Mouse (Mus musculus) lung, postnatal 0 days (tissue): Measurements from ENCODE around the gene Gpr182.
A peak's percentile ranks its signal among the peaks of the same experiment; 100 is the strongest.

Experiments
- CTCF ChIP-seq: IDR thresholded peaks from 2 replicates; pipeline ENCODE4 v1.5.1; 2016; ENCODE audit warnings: antibody characterized with exemption, mild to moderate bottlenecking
- EP300 ChIP-seq: IDR thresholded peaks from 2 replicates; pipeline ENCODE4 v1.6.1; 2016; ENCODE audit warnings: antibody characterized with exemption, mild to moderate bottlenecking, control low read depth

GRCm38 (mm10) chr10:127751548-127751947 lies at the start of gene Gpr182:
- no peak for TF ChIP-seq CTCF
- TF ChIP-seq EP300: peak; percentile 55
